Mouse (Mus musculus) embryonic facial prominence, embryonic 12.5 days (tissue): ENCODE results near the gene Lsamp. TPM values are rescaled to one million over a fixed set of nuclear protein-coding genes. Genes with fewer than 3 reads are reported as not detected.

Source experiments
- ATAC-seq: fragments of 200-750 bp; cut with Nextera tagmentation; 2 replicates; pipeline ENCODE4 v1.8.0; 2017; ENCODE audit not compliant: insufficient number of reproducible peaks, insufficient read depth, low FRiP score, low TSS enrichment
- H3K27ac ChIP-seq: fragments of 300-500 bp; sonication (generic); 2 replicates; pipeline ENCODE4 v1.5.1; 2016; ENCODE audit warnings: mild to moderate bottlenecking
- H3K27me3 ChIP-seq: fragments of 300-500 bp; sonication (generic); 2 replicates; pipeline ENCODE4 v1.6.1; 2016; ENCODE audit warnings: mild to moderate bottlenecking, moderate library complexity
- H3K36me3 ChIP-seq: fragments of 300-500 bp; sonication (generic); 2 replicates; pipeline ENCODE4 v1.6.1; 2016; ENCODE audit warnings: mild to moderate bottlenecking
- H3K4me1 ChIP-seq: fragments of 300-500 bp; sonication (generic); 2 replicates; pipeline ENCODE4 v1.6.1; 2016
- H3K4me2 ChIP-seq: fragments of 300-500 bp; sonication (generic); replicated peaks from 2 replicates; pipeline ENCODE4 v1.6.1; 2016; ENCODE audit warnings: mild to moderate bottlenecking, moderate library complexity
- H3K4me3 ChIP-seq: fragments of 300-500 bp; sonication (generic); 2 replicates; pipeline ENCODE4 v1.5.1; 2016; ENCODE audit warnings: mild to moderate bottlenecking
- H3K9ac ChIP-seq: fragments of 300-500 bp; sonication (generic); 2 replicates; pipeline ENCODE4 v1.6.1; 2016; ENCODE audit warnings: mild to moderate bottlenecking, moderate library complexity
- H3K9me3 ChIP-seq: fragments of 300-500 bp; sonication (generic); 2 replicates; pipeline ENCODE4 v1.6.1; 2016; ENCODE audit warnings: mild to moderate bottlenecking, moderate library complexity
- WGBS: fragments of 180-500 bp; shearing (Covaris S2); methylation state at CpG from one replicate; pipeline ENCODE4 v1.1.7; 2016; 5-methylcytosine and 5-hydroxymethylcytosine counted together
- polyA plus RNA-seq: library from polyadenylated mRNA; unstranded; fragments of >200 nt; fragmentation: Nextera tagmentation; extraction: Ambion mirVana; gene quantifications from 2 replicates; pipeline ENCODE4 v1.2.1, GENCODE M21; 2016

The Lsamp gene
- polyA plus RNA-seq, 1 experiment from 2014 or later, result 11.5 TPM

- Histone ChIP-seq H3K27me3 (no peaks in the 10 kb centered on the region), H3K4me1 (no peaks in the 10 kb centered on the region), H3K27ac (no peak overlapping the region), H3K36me3 (no peaks in the 10 kb centered on the region), H3K4me2 (no peak overlapping the region), H3K9ac (no peak overlapping the region), H3K9me3 (no peaks in the 10 kb centered on the region), H3K4me3 (no peak overlapping the region)
- no peak for ATAC-seq
- WGBS, result 84% methylated on average over 2 of the region's 2 CpGs
Observed at GRCm38 (mm10) chr16:41748759-41749158, 1764.6 kb downstream of the Lsamp start.

- H3K9ac ChIP-seq, result no peak overlapping the region
- H3K27me3 ChIP-seq, result no peaks in the 10 kb centered on the region
- H3K4me2 ChIP-seq, result no peak overlapping the region
- no peak overlapping the region for H3K27ac ChIP-seq
- ATAC-seq, result no peak
- no peaks in the 10 kb centered on the region for H3K4me1 ChIP-seq
- no peak overlapping the region for H3K4me3 ChIP-seq
- H3K36me3 ChIP-seq, result no peaks in the 10 kb centered on the region
- H3K9me3 ChIP-seq, result no peaks in the 10 kb centered on the region
- 83% methylated on average over 6 of the region's 6 CpGs for WGBS
Observed at GRCm38 (mm10) chr16:41764285-41764684, 1780.1 kb downstream of the Lsamp start.

DNA sequence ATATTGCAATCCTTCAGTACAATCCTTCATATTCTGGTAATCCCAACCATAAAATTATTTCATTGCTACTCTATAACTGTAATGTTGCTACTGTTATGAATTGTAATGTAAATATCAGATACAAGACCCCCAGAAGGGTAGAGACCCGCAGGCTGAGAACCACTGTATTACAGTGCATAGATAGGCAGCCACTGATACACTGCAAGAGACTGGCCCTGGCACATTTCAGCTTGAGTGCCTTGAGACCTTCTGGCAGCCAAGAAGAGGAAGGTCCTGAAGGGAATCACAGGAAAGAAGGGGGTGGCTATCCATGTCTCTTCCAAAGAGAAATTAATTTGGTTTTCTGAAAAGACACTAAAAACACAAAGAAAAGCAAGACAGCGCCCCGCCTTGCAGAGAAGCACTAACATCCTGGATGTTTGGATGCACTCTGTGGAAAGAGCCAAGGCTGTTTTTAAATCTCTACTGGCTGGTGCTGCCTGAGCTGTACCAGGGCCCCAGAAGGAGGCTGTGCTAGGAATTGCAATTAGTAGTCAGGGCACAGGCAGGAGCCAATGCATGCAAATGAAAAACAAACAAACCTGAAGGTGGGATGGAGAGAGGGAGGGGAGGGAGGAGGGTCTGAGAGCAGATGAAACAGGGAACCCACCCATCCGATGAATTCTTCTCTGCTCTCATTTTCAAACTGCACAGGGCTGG, 1787.4 kb downstream of the Lsamp start:
- Histone ChIP-seq H3K27ac (no peak overlapping the region), H3K4me1 (no peaks in the 10 kb centered on the region), H3K4me3 (no peak overlapping the region), H3K27me3 (no peaks in the 10 kb centered on the region), H3K4me2 (no peak overlapping the region), H3K9ac (no peak overlapping the region), H3K36me3 (no peaks in the 10 kb centered on the region), H3K9me3 (no peaks in the 10 kb centered on the region)
- 74% methylated on average over 4 of the region's 4 CpGs for WGBS
- no peak for ATAC-seq

- Histone ChIP-seq H3K4me2 (no peak overlapping the region), H3K9ac (no peak overlapping the region), H3K27ac (no peak overlapping the region), H3K27me3 (no peaks in the 10 kb centered on the region), H3K36me3 (no peaks in the 10 kb centered on the region), H3K4me1 (no peaks in the 10 kb centered on the region), H3K9me3 (no peaks in the 10 kb centered on the region), H3K4me3 (no peak overlapping the region)
- WGBS, result 63% methylated on average over 1 of the region's 1 CpGs
- no peak for ATAC-seq
Observed at GRCm38 (mm10) chr16:41777586-41777985, 1793.4 kb downstream of the Lsamp start.

- WGBS, result 81% methylated on average over 2 of the region's 2 CpGs
- no peak overlapping the region for H3K4me3 ChIP-seq
- ATAC-seq, result no peak
- H3K9ac ChIP-seq, result no peak overlapping the region
- H3K36me3 ChIP-seq, result no peaks in the 10 kb centered on the region
- H3K4me2 ChIP-seq, result no peak overlapping the region
- 0 out of 2 replicates have a peak, but pooled peaks cover 6% of the 10 kb centered on the region for H3K4me1 ChIP-seq
- H3K9me3 ChIP-seq, result no peaks in the 10 kb centered on the region
- H3K27ac ChIP-seq, result no peak overlapping the region
- H3K27me3 ChIP-seq, result no peaks in the 10 kb centered on the region
Observed at GRCm38 (mm10) chr16:41785600-41785999, 1801.4 kb downstream of the Lsamp start.

- Histone ChIP-seq H3K9ac (no peak overlapping the region), H3K36me3 (no peaks in the 10 kb centered on the region), H3K27me3 (no peaks in the 10 kb centered on the region), H3K4me3 (no peak overlapping the region), H3K4me1 (0 out of 2 replicates have a peak, but pooled peaks cover 6% of the 10 kb centered on the region), H3K9me3 (no peaks in the 10 kb centered on the region), H3K4me2 (no peak overlapping the region), H3K27ac (no peak overlapping the region)
- no peak for ATAC-seq
- 75% methylated on average over 3 of the region's 3 CpGs for whole genome bisulfite sequencing
Observed at GRCm38 (mm10) chr16:41786704-41787103, 1802.5 kb downstream of the Lsamp start.

DNA sequence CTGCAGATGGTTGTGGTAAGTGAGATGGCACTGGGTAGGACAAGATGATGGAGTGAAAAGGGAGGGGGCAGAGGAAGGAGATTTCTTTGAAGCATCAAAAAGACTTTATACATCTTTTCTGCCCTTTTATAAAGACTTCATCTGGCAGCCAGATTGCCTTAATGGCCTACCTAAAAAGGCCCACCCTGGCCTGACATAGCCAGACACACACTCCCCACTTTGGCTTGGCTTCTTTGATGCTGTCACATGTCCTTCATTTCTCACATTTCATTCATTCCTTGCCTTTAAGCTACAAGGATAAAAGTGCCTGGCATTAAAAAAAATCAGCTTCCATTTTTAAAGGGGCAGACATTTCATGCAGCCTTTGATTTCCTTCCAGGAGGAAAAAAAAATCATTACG, 1803.0 kb downstream of the Lsamp start:
- H3K9me3 ChIP-seq, result no peaks in the 10 kb centered on the region
- 30% methylated on average over 1 of the region's 1 CpGs for WGBS
- H3K4me3 ChIP-seq, result no peak overlapping the region
- H3K36me3 ChIP-seq, result no peaks in the 10 kb centered on the region
- no peak overlapping the region for H3K27ac ChIP-seq
- H3K4me1 ChIP-seq, result 0 out of 2 replicates have a peak, but pooled peaks cover 6% of the 10 kb centered on the region
- no peak overlapping the region for H3K9ac ChIP-seq
- ATAC-seq, result no peak
- no peak overlapping the region for H3K4me2 ChIP-seq
- no peaks in the 10 kb centered on the region for H3K27me3 ChIP-seq

GRCm38 (mm10) chr16:41790016-41790415, 1805.9 kb downstream of the Lsamp start:
- ATAC-seq, result no peak
- Histone ChIP-seq H3K36me3 (no peaks in the 10 kb centered on the region), H3K27ac (no peak overlapping the region), H3K27me3 (no peaks in the 10 kb centered on the region), H3K4me2 (no peak overlapping the region), H3K4me1 (0 out of 2 replicates have a peak, but pooled peaks cover 6% of the 10 kb centered on the region), H3K9me3 (no peaks in the 10 kb centered on the region), H3K9ac (no peak overlapping the region), H3K4me3 (no peak overlapping the region)
- WGBS, result 91% methylated on average over 2 of the region's 2 CpGs

GRCm38 (mm10) chr16:41820369-41820768, 1836.2 kb downstream of the Lsamp start:
- no peak overlapping the region for H3K27ac ChIP-seq
- 64% methylated on average over 6 of the region's 6 CpGs for WGBS
- no peak overlapping the region for H3K4me3 ChIP-seq
- no peaks in the 10 kb centered on the region for H3K27me3 ChIP-seq
- H3K4me2 ChIP-seq, result no peak overlapping the region
- H3K9ac ChIP-seq, result no peak overlapping the region
- H3K9me3 ChIP-seq, result no peaks in the 10 kb centered on the region
- no peaks in the 10 kb centered on the region for H3K36me3 ChIP-seq
- H3K4me1 ChIP-seq, result no peaks in the 10 kb centered on the region
- no peak for ATAC-seq

- no peak overlapping the region for H3K27ac ChIP-seq
Observed at GRCm38 (mm10) chr16:41826899-41827604, 1842.9 kb downstream of the Lsamp start.

DNA sequence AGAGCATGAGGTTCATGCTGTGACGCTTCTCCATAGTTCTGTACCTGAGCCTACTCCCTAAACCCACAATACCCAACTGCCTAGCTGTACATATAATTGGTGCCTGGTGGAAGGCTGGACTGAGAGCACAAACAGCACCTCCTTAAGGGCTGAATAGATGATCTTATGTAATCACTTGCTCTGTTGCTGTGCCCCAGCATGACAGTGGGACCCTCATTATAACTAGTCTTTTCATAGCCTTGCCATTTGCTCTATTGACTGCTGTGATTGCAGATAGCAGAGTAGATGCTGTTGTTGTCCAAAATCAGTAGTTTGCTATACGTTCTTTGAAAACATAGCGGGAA, 1843.4 kb downstream of the Lsamp start:
- Histone ChIP-seq H3K36me3 (no peaks in the 10 kb centered on the region), H3K4me2 (no peak overlapping the region), H3K4me3 (no peak overlapping the region), H3K27me3 (no peaks in the 10 kb centered on the region), H3K4me1 (no peaks in the 10 kb centered on the region), H3K27ac (no peak overlapping the region), H3K9me3 (no peaks in the 10 kb centered on the region), H3K9ac (no peak overlapping the region)
- WGBS, result 79% methylated on average over 3 of the region's 3 CpGs
- ATAC-seq, result no peak

More at GRCm38 (mm10) chr16:41826899-41827604, 1842.9 kb downstream of the Lsamp start:
- no peak overlapping the region for H3K4me2 ChIP-seq
- H3K27me3 ChIP-seq, result no peaks in the 10 kb centered on the region
- H3K9ac ChIP-seq, result no peak overlapping the region
- H3K36me3 ChIP-seq, result no peaks in the 10 kb centered on the region
- no peak for ATAC-seq
- H3K4me3 ChIP-seq, result no peak overlapping the region
- no peaks in the 10 kb centered on the region for H3K4me1 ChIP-seq
- no peaks in the 10 kb centered on the region for H3K9me3 ChIP-seq
- 76% methylated on average over 5 of the region's 5 CpGs for WGBS

DNA sequence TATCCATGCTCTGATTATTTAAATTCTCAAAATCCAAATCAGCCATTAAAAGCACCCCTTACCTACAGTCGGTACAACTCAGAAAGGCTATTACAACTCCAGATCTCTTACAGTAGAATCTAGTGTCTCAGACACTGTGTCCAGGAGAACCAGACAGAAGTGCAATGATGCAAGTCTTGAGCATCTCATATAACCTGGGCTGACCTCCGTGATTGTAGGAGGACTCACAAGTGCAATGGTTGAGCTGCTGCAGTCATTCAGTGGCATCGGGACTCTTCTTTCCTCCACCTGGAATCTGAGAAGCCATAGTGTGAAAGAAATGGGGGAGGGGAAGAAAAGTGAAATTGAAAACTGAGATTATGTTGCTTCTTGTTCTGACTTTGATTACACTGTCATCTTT, 1850.5 kb downstream of the Lsamp start:
- no peak overlapping the region for H3K27ac ChIP-seq
- no peaks in the 10 kb centered on the region for H3K9me3 ChIP-seq
- H3K9ac ChIP-seq, result no peak overlapping the region
- ATAC-seq, result no peak
- 63% methylated on average over 3 of the region's 3 CpGs for WGBS
- no peaks in the 10 kb centered on the region for H3K36me3 ChIP-seq
- H3K27me3 ChIP-seq, result no peaks in the 10 kb centered on the region
- no peaks in the 10 kb centered on the region for H3K4me1 ChIP-seq
- H3K4me2 ChIP-seq, result no peak overlapping the region
- H3K4me3 ChIP-seq, result no peak overlapping the region
